Mouse (Mus musculus) gastrocnemius, adult 18-20 months (tissue): Measurements from ENCODE around the gene C5ar2. TPM values are rescaled to one million over a fixed set of nuclear protein-coding genes. Genes with fewer than 3 reads are reported as not detected.

ENCODE experiments used
- DNase-seq: peaks from one replicate; pipeline ENCODE4 v3.0.0; 2021; ENCODE audit warnings: low spot score
- total RNA-seq, 2 experiments: library from RNA; stranded (reverse); gene quantifications; 2 replicates each; pipeline ENCODE4 v1.2.3; 2021

Gene C5ar2
- total RNA-seq, 2 experiments from 2014 or later = 0.25 to 0.26 TPM

GRCm38 (mm10) chr7:16201136-16201535 is 42.8 kb downstream of the C5ar2 start:
- no peak for DNase-seq

GRCm38 (mm10) chr7:16198540-16198939 is 45.4 kb downstream of the C5ar2 start:
- no peak for DNase-seq

GRCm38 (mm10) chr7:16197166-16197565 is 46.8 kb downstream of the C5ar2 start:
- DNase-seq = no peak

GRCm38 (mm10) chr7:16196616-16197015 is 47.3 kb downstream of the C5ar2 start:
- DNase-seq = no peak

GRCm38 (mm10) chr7:16193702-16194101 is 50.3 kb downstream of the C5ar2 start:
- no peak for DNase-seq

- DNase-seq = peak; percentile 75
Observed at GRCm38 (mm10) chr7:16192315-16192714, 51.6 kb downstream of the C5ar2 start.

GRCm38 (mm10) chr7:16187494-16187893 is 56.5 kb downstream of the C5ar2 start:
- DNase-seq = no peak

Other genes starting within 250 kb of the C5ar2 start
- gene Bicra, start 196.2 kb downstream of the C5ar2 start, total RNA-seq = 1 to 10 TPM; 5.5 to 6.6 TPM
- gene Zfp541, start 182.3 kb downstream of the C5ar2 start, total RNA-seq = not detected
- 100 to 1,000 TPM; 101 to 131 TPM for gene Napa, start 145.7 kb downstream of the C5ar2 start, total RNA-seq
- gene Kptn, start 124.3 kb downstream of the C5ar2 start, total RNA-seq = 10 to 100 TPM; 10.2 to 12.6 TPM
- under 1 TPM; 0.11 to 0.21 TPM for gene Slc8a2, start 114.3 kb downstream of the C5ar2 start, total RNA-seq
- gene Meis3, start 69.1 kb downstream of the C5ar2 start, total RNA-seq = 1 to 10 TPM in 1 of 2 experiments, under 1 TPM in 1; 0.62 to 1.4 TPM
- 1 to 10 TPM; 3.9 to 4.4 TPM for gene Dhx34, start 22.1 kb downstream of the C5ar2 start, total RNA-seq
- gene C5ar1, start 15.4 kb upstream of the C5ar2 start, total RNA-seq = 1 to 10 TPM; 1.5 to 2.3 TPM
- 10 to 100 TPM; 14.2 to 14.3 TPM for gene Inafm1, start 29.5 kb upstream of the C5ar2 start, total RNA-seq
- 10 to 100 TPM; 35.7 to 38.9 TPM for gene Ccdc9, start 42.6 kb upstream of the C5ar2 start, total RNA-seq
- 1 to 10 TPM; 1.2 to 2.3 TPM for gene Bbc3, start 64.2 kb upstream of the C5ar2 start, total RNA-seq
- gene Sae1, start 143.7 kb upstream of the C5ar2 start, total RNA-seq = 10 to 100 TPM; 25.3 to 30.6 TPM
- gene Zc3h4, start 156.8 kb upstream of the C5ar2 start, total RNA-seq = 10 to 100 TPM; 27.7 to 28.6 TPM
- 10 to 100 TPM; 52.0 to 53.2 TPM for gene Tmem160, start 208.6 kb upstream of the C5ar2 start, total RNA-seq
- gene Npas1, start 233.6 kb upstream of the C5ar2 start, total RNA-seq = not detected